Mouse (Mus musculus) layer of hippocampus, postnatal 14 days (tissue): ENCODE data around the gene Bpifb6. TPM values are rescaled to one million over a fixed set of nuclear protein-coding genes. Genes with fewer than 3 reads are reported as not detected.

Experiments
- total RNA-seq, 2 experiments: library from RNA; stranded (reverse); gene quantifications; 2 replicates each; pipeline ENCODE4 v1.2.3; 2021

Bpifb6 gene
- total RNA-seq, 2 experiments from 2014 or later, result not detected

Other genes with a start within 250 kb of the Bpifb6 start
- gene Dnmt3c, start 203.7 kb upstream of the Bpifb6 start, total RNA-seq, result under 1 TPM in 1 of 2 experiments, not detected in 1; 0.14 TPM
- gene Mapre1, start 159.1 kb upstream of the Bpifb6 start, total RNA-seq, result 100 to 1,000 TPM; 137 to 140 TPM
- under 1 TPM; 0.14 to 0.41 TPM for gene Efcab8, start 120.5 kb upstream of the Bpifb6 start, total RNA-seq
- gene Sun5, start 29.3 kb upstream of the Bpifb6 start, total RNA-seq, result not detected
- gene Bpifb2, start 25.3 kb upstream of the Bpifb6 start, total RNA-seq, result not detected
- gene Bpifb3, start 17.8 kb downstream of the Bpifb6 start, total RNA-seq, result not detected
- not detected for gene Bpifb4, start 37.8 kb downstream of the Bpifb6 start, total RNA-seq
- not detected for gene Bpifa6, start 74.6 kb downstream of the Bpifb6 start, total RNA-seq
- not detected for gene Bpifa2, start 107.9 kb downstream of the Bpifb6 start, total RNA-seq
- not detected for gene Bpifa3, start 229.9 kb downstream of the Bpifb6 start, total RNA-seq
- gene Bpifa1, start 242.5 kb downstream of the Bpifb6 start, total RNA-seq, result not detected